Mouse (Mus musculus) intestine, postnatal 0 days (tissue): ENCODE results near the gene Supt5. TPM values are rescaled to one million over a fixed set of nuclear protein-coding genes. Genes with fewer than 3 reads are reported as not detected.

ENCODE experiments used
- ATAC-seq: fragments of 200-750 bp; cut with Nextera tagmentation; 2 replicates; pipeline ENCODE4 v1.8.0; 2017; ENCODE audit warnings: mild to moderate bottlenecking, moderate TSS enrichment, moderate library complexity
- H3K27ac ChIP-seq: fragments of 300-500 bp; sonication (generic); 2 replicates; pipeline ENCODE4 v1.5.1; 2014; ENCODE audit warnings: mild to moderate bottlenecking, low read depth, low read length, moderate library complexity
- H3K27me3 ChIP-seq: fragments of 300-500 bp; sonication (generic); replicated peaks from 2 replicates; pipeline ENCODE4 v1.6.1; 2014; ENCODE audit warnings: low read length, mixed read lengths; ENCODE audit not compliant: control insufficient read depth, insufficient read depth
- H3K36me3 ChIP-seq: fragments of 300-500 bp; sonication (generic); 2 replicates; pipeline ENCODE4 v1.6.1; 2014; ENCODE audit warnings: mild to moderate bottlenecking, moderate library complexity; ENCODE audit not compliant: control insufficient read depth, insufficient read depth
- H3K4me1 ChIP-seq: fragments of 300-500 bp; sonication (generic); replicated peaks from 2 replicates; pipeline ENCODE4 v1.6.1; 2014; ENCODE audit warnings: antibody characterized with exemption, low read length, mixed read lengths; ENCODE audit not compliant: control insufficient read depth, insufficient read depth
- H3K4me2 ChIP-seq: fragments of 300-500 bp; sonication (generic); replicated peaks from 2 replicates; pipeline ENCODE4 v1.6.1; 2014; ENCODE audit warnings: low read depth, mild to moderate bottlenecking, moderate library complexity
- H3K4me3 ChIP-seq: fragments of 300-500 bp; sonication (generic); 2 replicates; pipeline ENCODE4 v1.5.1; 2014; ENCODE audit warnings: low read depth, low read length
- H3K9ac ChIP-seq: fragments of 300-500 bp; sonication (generic); 2 replicates; pipeline ENCODE4 v1.6.1; 2014; ENCODE audit warnings: mild to moderate bottlenecking, low read depth, low read length
- H3K9me3 ChIP-seq: fragments of 300-500 bp; sonication (generic); 2 replicates; pipeline ENCODE4 v1.6.1; 2016; ENCODE audit warnings: mixed run types; ENCODE audit not compliant: control insufficient read depth
- CTCF ChIP-seq: sonication (generic); IDR thresholded peaks from 2 replicates; pipeline ENCODE4 v1.5.1; 2016; ENCODE audit warnings: low read depth, mild to moderate bottlenecking, control low read depth, antibody characterized with exemption, moderate library complexity
- WGBS: fragments of 180-500 bp; shearing (Covaris S2); extraction: QIAGEN DNeasy Blood & Tissue Kit; methylation state at CpG from one replicate; pipeline ENCODE4 v1.1.7; 2014; 5-methylcytosine and 5-hydroxymethylcytosine counted together
- polyA plus RNA-seq: library from polyadenylated mRNA; unstranded; fragments of >200 nt; fragmentation: Nextera tagmentation; extraction: Ambion mirVana; gene quantifications from 2 replicates; pipeline ENCODE4 v1.2.1, GENCODE M21; 2015

The Supt5 gene
- polyA plus RNA-seq, 1 experiment from 2014 or later: 32.5 TPM

- no peaks in the 10 kb centered on the region for H3K9me3 ChIP-seq
- no peaks in the 10 kb centered on the region for H3K27me3 ChIP-seq
- no peak for ATAC-seq
- H3K4me2 ChIP-seq: no peak overlapping the region
- H3K36me3 ChIP-seq: peaks cover 30% of the 10 kb centered on the region
- H3K9ac ChIP-seq: no peak overlapping the region
- H3K4me1 ChIP-seq: no peaks in the 10 kb centered on the region; the same call in 1 of the 2 replicates
- no peak for TF ChIP-seq CTCF
- no peak overlapping the region for H3K4me3 ChIP-seq
- H3K27ac ChIP-seq: no peak overlapping the region
- WGBS: 88% methylated on average over 4 of the region's 4 CpGs
These were observed 4.0 kb downstream of the Supt5 start for GRCm38 (mm10) chr7:28334534-28334933.

- Histone ChIP-seq H3K4me1 (no peaks in the 10 kb centered on the region), H3K9me3 (no peaks in the 10 kb centered on the region), H3K36me3 (peaks cover 79% of the 10 kb centered on the region), H3K4me3 (no peak overlapping the region), H3K27ac (no peak overlapping the region; the same call in 1 of the 2 replicates), H3K27me3 (no peaks in the 10 kb centered on the region), H3K9ac (no peak overlapping the region), H3K4me2 (no peak overlapping the region)
- ATAC-seq: no peak
- no peak for TF ChIP-seq CTCF
- WGBS: 92% methylated on average over 2 of the region's 2 CpGs
These were observed 10.3 kb downstream of the Supt5 start for GRCm38 (mm10) chr7:28328260-28328659.

GRCm38 (mm10) chr7:28326457-28326856 lies 12.1 kb downstream of the Supt5 start:
- Histone ChIP-seq H3K4me3 (no peak overlapping the region), H3K9ac (no peak overlapping the region), H3K27me3 (no peaks in the 10 kb centered on the region), H3K27ac (no peak overlapping the region), H3K9me3 (no peaks in the 10 kb centered on the region), H3K4me2 (no peak overlapping the region), H3K36me3 (peaks cover 94% of the 10 kb centered on the region), H3K4me1 (no peaks in the 10 kb centered on the region)
- TF ChIP-seq CTCF: peak; percentile 39; the same call in 1 of the 2 replicates
- 82% methylated on average over 4 of the region's 4 CpGs for WGBS
- no peak for ATAC-seq

- Histone ChIP-seq H3K9ac (no peak overlapping the region), H3K4me2 (no peak overlapping the region), H3K4me3 (no peak overlapping the region), H3K4me1 (no peaks in the 10 kb centered on the region), H3K27ac (no peak overlapping the region), H3K9me3 (no peaks in the 10 kb centered on the region), H3K36me3 (peaks cover 94% of the 10 kb centered on the region), H3K27me3 (no peaks in the 10 kb centered on the region)
- WGBS: 98% methylated on average over 8 of the region's 8 CpGs
- no peak for TF ChIP-seq CTCF
- ATAC-seq: no peak
These were observed 13.3 kb downstream of the Supt5 start for GRCm38 (mm10) chr7:28325293-28325692.

GRCm38 (mm10) chr7:28321974-28322720 lies 16.4 kb downstream of the Supt5 start:
- no peak overlapping the region for H3K9ac ChIP-seq
- no peaks in the 10 kb centered on the region for H3K4me1 ChIP-seq
- H3K27ac ChIP-seq: no peak overlapping the region; the same call in 1 of the 2 replicates
- WGBS: 84% methylated on average over 15 of the region's 15 CpGs
- H3K27me3 ChIP-seq: no peaks in the 10 kb centered on the region
- no peak for TF ChIP-seq CTCF
- no peak overlapping the region for H3K4me3 ChIP-seq
- peaks cover 97% of the 10 kb centered on the region for H3K36me3 ChIP-seq
- peak; percentile 32; the same call in 1 of the 2 replicates for ATAC-seq
- H3K4me2 ChIP-seq: no peak overlapping the region
- no peaks in the 10 kb centered on the region for H3K9me3 ChIP-seq

GRCm38 (mm10) chr7:28318714-28319113 lies 19.8 kb downstream of the Supt5 start:
- H3K4me2 ChIP-seq: no peak overlapping the region
- no peaks in the 10 kb centered on the region for H3K27me3 ChIP-seq
- H3K4me1 ChIP-seq: no peaks in the 10 kb centered on the region
- H3K4me3 ChIP-seq: no peak overlapping the region
- no peaks in the 10 kb centered on the region for H3K9me3 ChIP-seq
- WGBS: 92% methylated on average over 17 of the region's 17 CpGs
- no peak overlapping the region for H3K27ac ChIP-seq
- no peak overlapping the region for H3K9ac ChIP-seq
- peaks cover 91% of the 10 kb centered on the region for H3K36me3 ChIP-seq
- ATAC-seq: no peak
- TF ChIP-seq CTCF: no peak
